Mouse (Mus musculus) cerebellum, postnatal 25 days (tissue): ENCODE results near the gene Tgfbr1.
"Not testable (repeated sequence)": the region's sequence is repeated elsewhere in the genome, so short reads cannot be mapped to it uniquely, and the experiment has no call there.

ENCODE experiments used
- DNase-seq, 2 experiments: peaks; one replicate each; pipeline ENCODE4 v3.0.0; 2021; ENCODE audit warnings: mixed read lengths in 2 of 2

Gene Tgfbr1

GRCm38 (mm10) chr4:47349759-47350158 lies 3.3 kb upstream of the Tgfbr1 start:
- DNase-seq = no peak

DNA sequence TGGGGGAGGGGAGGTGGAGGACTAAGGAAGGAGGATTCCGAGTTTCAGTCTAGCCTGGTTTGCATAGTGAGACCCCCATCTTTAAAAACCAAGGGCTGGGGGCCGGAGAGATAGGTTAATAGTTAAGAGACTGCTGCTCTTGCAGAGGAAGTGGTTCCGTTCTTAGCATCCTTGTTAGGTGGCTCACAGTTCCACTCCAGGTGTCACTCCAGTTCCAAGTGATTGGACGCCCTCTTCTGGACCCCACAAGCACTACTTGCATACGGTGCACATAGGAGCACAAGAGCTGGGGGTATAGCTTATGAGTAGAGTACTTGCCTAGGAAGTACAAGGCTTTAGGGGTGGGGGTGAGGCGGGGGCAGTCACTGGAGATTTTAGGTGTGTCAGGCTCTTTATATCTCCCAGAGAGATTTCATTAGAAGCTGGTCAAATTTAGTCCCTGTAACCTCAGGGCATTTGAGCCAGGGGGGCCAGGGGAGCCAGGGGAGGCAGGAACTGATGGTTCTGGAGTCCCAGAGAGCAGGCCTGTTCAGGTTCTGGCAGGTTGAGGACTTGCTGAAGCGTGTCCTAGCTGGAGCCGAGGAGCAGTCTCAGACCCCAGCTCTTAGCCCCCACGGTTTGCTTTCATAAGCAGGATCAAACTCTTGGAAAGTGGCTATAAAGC lies 1.5 kb upstream of the Tgfbr1 start:
- DNase-seq = peak; percentile 20 to 53

GRCm38 (mm10) chr4:47352061-47352661 lies 861 bp upstream of the Tgfbr1 start:
- DNase-seq = peak in 1 of 2 experiments; percentile 35

DNA sequence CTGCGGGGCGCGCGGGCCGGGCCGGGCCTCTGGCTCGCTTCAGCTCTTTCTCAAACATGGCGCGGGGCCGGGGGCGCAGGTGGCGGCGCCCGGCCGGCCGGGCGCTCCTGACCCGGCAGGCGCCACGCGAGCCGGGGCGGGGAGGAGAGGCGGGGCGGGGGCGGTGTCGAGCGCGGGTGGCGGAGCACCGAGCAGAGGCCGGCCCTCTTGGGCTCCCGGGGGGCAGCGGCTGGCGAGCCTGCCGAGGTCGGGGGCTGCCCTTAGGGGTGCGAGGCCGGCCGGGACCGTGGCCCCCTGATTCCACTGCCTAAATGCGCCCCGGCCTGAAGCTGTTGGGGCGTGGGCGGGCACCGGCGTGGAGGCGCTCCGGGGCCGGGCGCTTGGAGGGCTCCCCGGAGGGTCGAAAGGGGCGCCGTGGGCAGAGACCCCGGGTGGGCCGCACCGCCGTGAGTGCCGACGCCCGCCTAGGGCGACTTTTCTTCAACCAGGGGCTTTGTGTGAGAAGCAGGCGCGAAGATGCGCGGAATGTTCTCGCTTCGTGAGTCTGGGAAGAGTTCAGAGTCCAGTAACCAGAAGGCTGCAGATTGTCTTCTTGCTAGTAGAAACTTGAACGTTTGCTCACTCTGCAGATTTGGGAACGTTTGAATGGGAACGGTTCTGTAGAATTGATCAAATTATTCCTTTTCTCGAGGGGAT lies 542 bp downstream of the Tgfbr1 start:
- DNase-seq = peak in 1 of 2 experiments; percentile 75

- DNase-seq = no peak
Measured at GRCm38 (mm10) chr4:47354304-47354703, 1.3 kb downstream of the Tgfbr1 start.

DNA sequence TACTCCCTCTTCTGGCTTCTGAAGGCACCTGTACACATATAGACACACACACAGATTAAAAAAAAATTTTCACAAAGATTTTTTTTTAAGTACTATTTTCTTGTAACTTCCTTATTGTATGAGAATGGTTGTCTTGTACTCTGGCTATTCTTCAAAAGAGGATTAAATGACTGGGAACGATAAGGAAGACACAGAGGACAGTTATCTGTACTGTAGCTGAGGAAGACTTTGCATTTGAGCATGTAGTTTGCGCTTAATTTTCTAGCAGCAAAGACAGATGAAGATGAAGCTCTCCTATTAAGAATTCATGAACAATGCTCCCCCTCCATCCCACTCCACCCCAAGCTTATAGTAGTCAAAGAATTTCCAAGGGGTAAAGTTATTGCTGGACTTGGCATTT lies 9.6 kb downstream of the Tgfbr1 start:
- no peak for DNase-seq

DNA sequence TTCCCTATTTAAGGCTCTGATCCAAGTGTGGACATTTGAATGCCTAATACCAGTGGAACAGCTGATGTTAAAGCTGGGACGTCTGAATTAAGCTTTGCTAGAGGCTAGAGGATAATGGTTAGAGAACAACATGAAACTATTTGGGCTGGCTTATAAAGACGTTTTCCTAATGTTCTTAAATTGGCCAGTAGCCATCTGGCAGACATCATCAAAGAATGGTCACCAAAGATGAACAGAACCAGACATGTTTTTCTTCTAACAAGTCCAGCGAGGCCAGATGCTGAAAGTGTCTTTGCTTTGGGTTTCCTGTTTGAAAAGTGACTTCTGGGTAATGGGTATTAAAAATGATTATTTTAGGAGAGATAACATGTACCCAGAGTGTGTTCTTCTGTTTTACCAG lies 10.1 kb downstream of the Tgfbr1 start:
- no peak for DNase-seq

- no peak for DNase-seq
Measured at GRCm38 (mm10) chr4:47368717-47369116, 15.7 kb downstream of the Tgfbr1 start.

- DNase-seq = no peak
Measured at GRCm38 (mm10) chr4:47378716-47379115, 25.7 kb downstream of the Tgfbr1 start.

DNA sequence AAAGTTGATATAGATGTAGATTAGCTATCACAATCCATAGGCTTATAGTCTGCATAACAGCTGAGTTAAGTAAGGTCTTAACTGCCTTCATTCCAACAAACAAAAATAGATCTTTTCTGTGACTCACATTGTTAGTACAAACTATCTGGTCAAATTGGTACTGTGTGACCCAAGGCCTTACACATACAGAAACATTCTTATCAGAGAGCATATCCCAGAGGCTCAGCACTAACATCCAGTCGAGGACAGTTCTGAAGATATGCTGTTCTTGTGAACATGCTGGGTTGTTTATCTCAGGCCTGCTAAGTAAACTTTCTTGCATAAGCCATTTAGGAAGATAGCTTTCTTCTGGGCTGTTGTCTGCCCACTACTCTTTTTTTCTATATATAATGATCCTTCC lies 29.4 kb downstream of the Tgfbr1 start:
- no peak for DNase-seq

- not testable (repeated sequence) for DNase-seq
Measured at GRCm38 (mm10) chr4:47391926-47392325, 38.9 kb downstream of the Tgfbr1 start.

DNA sequence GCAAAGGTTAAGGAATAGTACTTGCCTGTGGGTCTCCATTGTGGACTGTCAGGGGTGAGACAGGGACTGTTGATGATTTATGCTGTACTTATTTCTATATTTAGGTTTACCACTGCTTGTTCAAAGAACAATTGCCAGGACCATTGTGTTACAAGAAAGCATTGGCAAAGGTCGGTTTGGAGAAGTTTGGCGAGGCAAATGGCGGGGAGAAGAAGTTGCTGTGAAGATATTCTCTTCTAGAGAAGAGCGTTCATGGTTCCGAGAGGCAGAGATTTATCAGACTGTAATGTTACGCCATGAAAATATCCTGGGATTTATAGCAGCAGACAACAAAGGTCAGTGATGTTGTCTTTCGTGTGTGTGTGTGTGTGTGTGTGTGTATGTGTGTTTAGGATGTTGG lies 43.2 kb downstream of the Tgfbr1 start:
- no peak for DNase-seq

- DNase-seq = no peak
Measured at GRCm38 (mm10) chr4:47397951-47398687, 45.1 kb downstream of the Tgfbr1 start.

DNA sequence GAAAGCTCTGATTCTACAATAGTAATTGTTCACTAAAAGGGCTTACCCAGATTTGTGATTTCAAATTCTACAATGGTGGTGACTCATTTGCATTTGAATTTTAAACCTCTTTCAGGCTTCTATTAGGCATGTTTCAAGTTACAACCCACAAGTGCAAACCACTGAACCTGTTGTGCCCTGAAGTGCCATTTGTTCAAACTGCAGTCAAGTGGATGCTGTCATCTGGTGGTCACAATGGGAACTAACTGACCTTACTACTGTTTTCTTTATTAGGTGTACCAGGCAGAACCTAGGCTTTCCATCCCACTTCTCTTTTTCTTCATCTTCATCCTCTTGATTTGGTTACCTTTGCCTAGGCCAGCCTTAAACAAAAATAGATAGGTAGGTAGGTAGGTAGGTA lies 46.8 kb downstream of the Tgfbr1 start:
- DNase-seq = peak; percentile 18 to 49

DNA sequence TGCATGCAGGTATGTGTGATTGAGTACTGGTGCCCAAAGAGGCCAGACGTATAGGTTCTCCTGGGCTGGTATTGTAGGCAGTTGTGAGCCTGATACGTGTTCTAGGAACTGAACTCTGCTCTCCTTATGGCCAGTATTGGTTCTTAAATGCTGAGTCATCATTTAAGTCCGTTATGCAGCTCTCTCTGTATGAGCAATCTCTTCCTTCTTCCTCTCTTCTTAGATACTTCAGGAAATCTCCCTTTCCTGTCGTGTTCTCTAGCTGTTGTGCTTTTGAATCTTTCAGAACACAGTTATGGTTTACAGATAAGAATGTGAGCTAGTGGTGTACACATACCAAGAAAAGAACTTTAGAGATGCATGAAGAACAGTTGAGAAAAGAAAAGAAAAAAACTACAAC lies 47.3 kb downstream of the Tgfbr1 start:
- no peak for DNase-seq

DNA sequence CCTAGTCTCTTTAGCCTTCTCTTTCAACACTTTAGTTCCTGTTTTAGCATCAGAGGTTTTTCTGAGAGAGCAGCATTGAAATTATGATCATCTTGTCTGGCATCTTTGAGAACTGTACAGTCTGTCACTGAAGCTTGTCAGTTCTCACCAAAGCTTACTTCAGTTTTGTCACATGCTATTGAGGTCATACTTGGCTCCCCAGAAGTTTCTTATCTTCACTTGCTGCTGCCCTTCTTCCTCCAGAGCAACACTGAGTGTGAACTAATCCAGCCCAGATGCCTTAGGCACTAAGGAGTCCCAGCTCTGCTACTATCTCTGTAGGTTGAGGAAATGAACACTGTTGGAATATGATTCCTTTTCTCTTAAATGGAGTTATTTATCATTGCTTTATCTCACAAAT lies 49.2 kb downstream of the Tgfbr1 start:
- DNase-seq = no peak

DNA sequence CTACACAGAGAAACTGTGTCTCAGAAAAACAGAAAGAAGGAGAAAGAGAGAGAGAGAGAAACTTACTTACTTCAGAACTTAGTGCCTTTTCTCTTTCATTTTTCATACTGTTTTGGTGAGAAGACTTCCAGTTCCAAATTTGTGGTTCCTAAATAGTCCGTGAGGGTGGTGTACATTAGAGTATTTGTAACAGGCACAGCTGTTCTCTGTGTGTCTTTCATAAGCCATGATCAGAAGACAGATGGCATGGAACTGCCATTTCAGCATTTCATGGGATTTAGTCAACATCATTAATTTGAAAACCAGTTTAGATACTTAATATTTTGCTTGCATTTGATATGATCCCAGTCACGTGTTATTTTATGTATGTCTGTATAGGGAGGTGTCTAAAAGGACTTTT lies 51.5 kb downstream of the Tgfbr1 start:
- no peak for DNase-seq

GRCm38 (mm10) chr4:47407161-47407560 lies 54.1 kb downstream of the Tgfbr1 start:
- no peak for DNase-seq

DNA sequence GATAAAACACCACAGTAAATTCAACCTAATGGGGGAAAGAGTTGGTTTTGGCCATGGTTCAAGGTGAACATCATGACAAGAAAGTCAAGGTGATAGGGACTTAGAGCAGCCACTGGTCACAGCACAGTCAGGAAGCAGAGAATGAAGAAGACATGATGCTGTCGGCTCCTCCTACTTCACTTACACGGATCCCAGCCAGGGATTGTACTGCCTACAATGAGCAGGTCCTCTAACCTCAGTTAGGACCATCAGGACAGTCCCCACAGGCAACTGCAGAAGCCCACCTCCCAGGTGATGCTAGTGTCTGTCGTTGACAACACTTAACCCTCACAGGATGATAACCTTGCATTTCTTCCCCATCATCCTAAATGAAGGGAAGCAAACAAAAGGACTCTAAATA lies 64.8 kb downstream of the Tgfbr1 start:
- DNase-seq = no peak

DNA sequence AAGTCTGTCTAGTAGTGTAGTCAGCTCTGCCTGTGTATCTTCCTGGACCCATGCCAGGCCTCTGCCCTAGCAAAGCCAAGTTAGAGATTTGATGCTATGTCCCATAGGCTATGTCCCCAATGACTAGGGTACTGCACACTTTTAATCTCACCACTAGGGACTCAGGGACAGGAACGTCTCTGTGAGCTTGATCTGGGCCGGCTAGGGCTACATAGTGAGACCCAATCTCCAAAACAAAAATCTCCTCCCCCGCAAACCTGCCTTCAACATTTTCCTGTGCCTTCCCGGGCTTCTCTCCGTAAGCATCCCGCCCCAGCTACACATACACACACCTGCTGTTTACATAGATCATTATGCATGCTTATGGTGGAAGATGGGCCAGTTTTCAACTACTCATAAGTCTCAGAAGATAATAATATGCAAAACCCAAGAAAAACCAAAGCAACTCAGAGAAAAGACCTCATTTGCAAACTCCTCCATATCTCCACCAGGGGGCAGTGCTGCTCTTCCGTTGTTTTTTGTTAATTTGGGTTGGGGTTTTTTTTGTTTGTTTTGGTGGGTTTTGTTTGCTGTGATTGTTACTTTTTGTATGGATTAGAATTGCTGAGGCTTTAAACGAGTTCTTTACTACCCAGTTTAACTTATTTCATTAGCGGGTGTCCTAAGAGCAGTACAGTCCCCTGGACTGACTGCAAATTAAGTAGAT lies 66.4 kb downstream of the Tgfbr1 start:
- peak in 1 of 2 experiments; percentile 33 for DNase-seq

DNA sequence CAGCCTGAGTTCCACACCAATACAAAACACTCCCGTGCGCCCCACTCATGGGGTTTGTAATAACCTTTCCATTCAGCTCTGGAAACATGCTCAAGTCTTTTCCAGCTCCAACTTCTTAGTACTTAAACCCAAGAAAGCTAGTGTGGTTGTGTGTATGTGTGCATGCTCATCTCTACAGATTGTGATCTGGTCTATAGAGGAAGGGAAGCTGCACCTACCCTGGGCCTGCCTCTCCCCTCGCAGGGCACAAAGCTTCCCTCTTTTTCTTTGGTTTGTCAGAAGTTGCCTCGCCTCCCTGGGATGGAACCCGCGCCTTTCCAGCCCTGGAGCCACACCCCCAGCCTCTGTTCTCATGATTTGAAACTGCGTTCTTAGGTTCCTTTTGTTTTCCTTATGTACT lies 67.2 kb downstream of the Tgfbr1 start:
- no peak for DNase-seq

- no peak for DNase-seq
Measured at GRCm38 (mm10) chr4:47422194-47422593, 69.2 kb downstream of the Tgfbr1 start.

- no peak for DNase-seq
Measured at GRCm38 (mm10) chr4:47422946-47423345, 69.9 kb downstream of the Tgfbr1 start.
